Mouse (Mus musculus) MEL (cell line): Measurements from ENCODE around the gene Nanp. TPM values are rescaled to one million over a fixed set of nuclear protein-coding genes. Genes with fewer than 3 reads are reported as not detected.
A peak's percentile ranks its signal among the peaks of the same experiment; 100 is the strongest.

Experiments
- DNase-seq: peaks from one replicate; pipeline ENCODE4 v3.0.0; 2011; ENCODE audit warnings: low read depth, low spot score
- H3K27ac ChIP-seq: 2 replicates; pipeline ENCODE4 v1.5.1; 2012; ENCODE audit warnings: low read depth, mild to moderate bottlenecking, control low read depth, low read length, moderate library complexity; ENCODE audit not compliant: control insufficient read depth
- H3K27me3 ChIP-seq, 2 experiments: fragments of 150-350 bp in 1 of 2; sonication (generic) in 1 of 2; 2 replicates each; pipeline ENCODE4 v1.6.1; 2012; ENCODE audit warnings: low read length in 2 of 2, mild to moderate bottlenecking in 2 of 2, improper control_type of control experiment in 1 of 2, moderate library complexity in 1 of 2; ENCODE audit not compliant: insufficient read depth in 2 of 2, control insufficient read depth in 1 of 2
- H3K36me3 ChIP-seq, 2 experiments: 2 replicates each; pipeline ENCODE4 v1.6.1; 2012 to 2014; ENCODE audit warnings: low read length in 2 of 2, improper control_type of control experiment in 1 of 2, inconsistent platforms in 1 of 2, mild to moderate bottlenecking in 1 of 2; ENCODE audit not compliant: insufficient read depth in 2 of 2, control insufficient read depth in 1 of 2
- H3K4me1 ChIP-seq, 2 experiments: fragments of 150-350 bp in 1 of 2; sonication (generic) in 1 of 2; 2 replicates each; pipeline ENCODE4 v1.6.1; 2012; ENCODE audit warnings: low read length in 2 of 2, improper control_type of control experiment in 1 of 2, mild to moderate bottlenecking in 1 of 2; ENCODE audit not compliant: insufficient read depth in 2 of 2, control insufficient read depth in 1 of 2
- H3K4me3 ChIP-seq, 2 experiments: fragments of 150-350 bp in 1 of 2; sonication (generic) in 1 of 2; 2 replicates each; pipeline ENCODE4 v1.5.1; 2012; ENCODE audit warnings: low read depth in 2 of 2, low read length in 2 of 2, mild to moderate bottlenecking in 2 of 2, moderate library complexity in 2 of 2, control low read depth in 1 of 2, improper control_type of control experiment in 1 of 2; ENCODE audit not compliant: control insufficient read depth in 1 of 2, insufficient read depth in 1 of 2
- H3K79me2 ChIP-seq: 2 replicates; pipeline ENCODE4 v1.6.1; 2012; ENCODE audit warnings: mild to moderate bottlenecking, low read length, moderate library complexity; ENCODE audit not compliant: control insufficient read depth, poor library complexity, insufficient read depth
- H3K9ac ChIP-seq: 2 replicates; pipeline ENCODE4 v1.6.1; 2012; ENCODE audit warnings: low read depth, mild to moderate bottlenecking, control low read depth, low read length, moderate library complexity; ENCODE audit not compliant: control insufficient read depth, poor library complexity, severe bottlenecking
- H3K9me3 ChIP-seq: fragments of 150-350 bp; sonication (generic); replicated peaks from 2 replicates; pipeline ENCODE4 v1.6.1; 2012; ENCODE audit warnings: mild to moderate bottlenecking, low read length, improper control_type of control experiment, moderate library complexity; ENCODE audit not compliant: insufficient read depth
- BHLHE40 ChIP-seq: IDR thresholded peaks from 2 replicates; pipeline ENCODE4 v1.6.1; 2012; ENCODE audit warnings: low read depth, mild to moderate bottlenecking, inconsistent platforms, low read length, improper control_type of control experiment, borderline replicate concordance
- CHD2 ChIP-seq: IDR thresholded peaks from 2 replicates; pipeline ENCODE4 v1.6.1; 2011; ENCODE audit warnings: low read length, improper control_type of control experiment
- CTCF ChIP-seq, 3 experiments: IDR thresholded peaks in 2 of 3; conservative IDR thresholded peaks in 1 of 3; 2 replicates each; pipeline ENCODE4 v1.5.1; 2011 to 2012; ENCODE audit warnings: low read length in 3 of 3, low read depth in 2 of 3, mild to moderate bottlenecking in 2 of 3, improper control_type of control experiment in 1 of 3, inconsistent platforms in 1 of 3, mixed read lengths in 1 of 3, moderate library complexity in 1 of 3; ENCODE audit not compliant: control insufficient read depth in 1 of 3, insufficient read depth in 1 of 3, poor library complexity in 1 of 3, severe bottlenecking in 1 of 3
- E2F4 ChIP-seq: IDR thresholded peaks from 2 replicates; pipeline ENCODE4 v1.6.1; 2011; ENCODE audit warnings: low read depth, low read length, improper control_type of control experiment, borderline replicate concordance
- EP300 ChIP-seq, 2 experiments: IDR thresholded peaks; 2 replicates each; pipeline ENCODE4 v1.6.1; 2011; ENCODE audit warnings: improper control_type of control experiment in 2 of 2, low read length in 2 of 2, low read depth in 1 of 2, mild to moderate bottlenecking in 1 of 2
- GABPA ChIP-seq: IDR thresholded peaks from 2 replicates; pipeline ENCODE4 v1.6.1; 2012; ENCODE audit warnings: low read depth, mild to moderate bottlenecking, inconsistent platforms, low read length, improper control_type of control experiment, moderate library complexity
- JUND ChIP-seq: IDR thresholded peaks from 2 replicates; pipeline ENCODE4 v1.6.1; 2011; ENCODE audit warnings: low read depth, mild to moderate bottlenecking, improper control_type of control experiment, low read length
- KAT2A ChIP-seq: conservative IDR thresholded peaks from 2 replicates; pipeline ENCODE4 v1.6.1; 2012; ENCODE audit warnings: low read depth, low read length, improper control_type of control experiment, inconsistent platforms
- MYB ChIP-seq: IDR thresholded peaks from 2 replicates; pipeline ENCODE4 v1.6.1; 2011; ENCODE audit warnings: mild to moderate bottlenecking, low read depth, low read length, improper control_type of control experiment
- NELFE ChIP-seq: IDR thresholded peaks from 2 replicates; pipeline ENCODE4 v1.6.1; 2011; ENCODE audit warnings: low read depth, low read length, improper control_type of control experiment
- NRF1 ChIP-seq: IDR thresholded peaks from 2 replicates; pipeline ENCODE4 v1.6.1; 2014; ENCODE audit warnings: low read depth, mild to moderate bottlenecking, inconsistent platforms, low read length, improper control_type of control experiment, moderate library complexity; ENCODE audit not compliant: poor library complexity, insufficient read depth, severe bottlenecking
- RAD21 ChIP-seq: IDR thresholded peaks from 2 replicates; pipeline ENCODE4 v1.6.1; 2011; ENCODE audit warnings: mild to moderate bottlenecking, low read depth, low read length, improper control_type of control experiment
- RCOR1 ChIP-seq: IDR thresholded peaks from 2 replicates; pipeline ENCODE4 v1.6.1; 2012; ENCODE audit warnings: low read depth, mild to moderate bottlenecking, inconsistent platforms, low read length, improper control_type of control experiment
- SIN3A ChIP-seq: IDR thresholded peaks from 2 replicates; pipeline ENCODE4 v1.6.1; 2012; ENCODE audit warnings: low read length, improper control_type of control experiment, inconsistent platforms
- TBP ChIP-seq: IDR thresholded peaks from 2 replicates; pipeline ENCODE4 v1.8.0; 2011; ENCODE audit warnings: low read depth, low read length, improper control_type of control experiment
- TCF12 ChIP-seq: IDR thresholded peaks from 2 replicates; pipeline ENCODE4 v1.6.1; 2014; ENCODE audit warnings: low read depth, mild to moderate bottlenecking, inconsistent platforms, low read length, improper control_type of control experiment, moderate library complexity
- USF1 ChIP-seq: IDR thresholded peaks from 2 replicates; pipeline ENCODE4 v1.6.1; 2014; ENCODE audit warnings: low read depth, mild to moderate bottlenecking, inconsistent platforms, low read length, improper control_type of control experiment, moderate library complexity
- USF2 ChIP-seq, 2 experiments: IDR thresholded peaks; 2 replicates each; pipeline ENCODE4 v1.6.1; 2011 to 2012; ENCODE audit warnings: improper control_type of control experiment in 2 of 2, low read length in 2 of 2, borderline replicate concordance in 1 of 2, inconsistent platforms in 1 of 2, low read depth in 1 of 2, mild to moderate bottlenecking in 1 of 2; ENCODE audit not compliant: insufficient read depth in 1 of 2
- ZNF384 ChIP-seq: IDR thresholded peaks from 2 replicates; pipeline ENCODE4 v1.6.1; 2012; ENCODE audit warnings: low read depth, mild to moderate bottlenecking, inconsistent platforms, low read length, improper control_type of control experiment
- polyA plus RNA-seq, 2 experiments: library from polyadenylated mRNA; stranded (reverse) in 1 of 2; unstranded in 1 of 2; fragments of >175 nt in 1 of 2; fragments of >200 nt in 1 of 2; gene quantifications; 2 replicates each; pipeline versions ENCODE4 v1.2.1 to v1.2.4; 2012; ENCODE audit warnings: low replicate concordance in 2 of 2, low read depth in 1 of 2; ENCODE audit not compliant: insufficient read length in 2 of 2, insufficient read depth in 1 of 2, missing spikeins in 1 of 2
- total RNA-seq: library from RNA; depleted of rRNA; stranded (reverse); fragments of 300-350 nt; gene quantifications from 2 replicates; pipeline ENCODE4 v1.2.3, GENCODE M21; 2012

The Nanp gene
- total and polyA plus RNA-seq, 3 experiments, result 14.6 to 25.4 TPM; not detected in 1

GRCm38 (mm10) chr2:151011273-151011672 is 27.9 kb downstream of the Nanp start (continued):
- TF ChIP-seq RAD21 (no peak), NRF1 (no peak), MYB (0 out of 2 replicates have a peak, but pooled peaks have one; percentile 31), JUND (no peak), BHLHE40 (no peak), NELFE (no peak), TBP (no peak), E2F4 (no peak), CHD2 (no peak), ZNF384 (peak; percentile 29; the same call in 1 of the 2 replicates), SIN3A (peak; percentile 77), GABPA (no peak), KAT2A (no peak), RCOR1 (peak; percentile 93)
- TF ChIP-seq, all 39 proteins: peak for 13

GRCm38 (mm10) chr2:151009515-151010085 is 29.6 kb downstream of the Nanp start:
- H3K36me3 ChIP-seq, result peaks cover 0 to 37% of the 10 kb centered on the region in 2 experiments; a peak in 2 of 4 replicates
- peaks cover 19% of the 10 kb centered on the region for H3K79me2 ChIP-seq
- DNase-seq, result no peak
- H3K27me3 ChIP-seq, result no peaks in the 10 kb centered on the region
- H3K9ac ChIP-seq, result no peak overlapping the region
- TF ChIP-seq TCF12 (0 out of 2 replicates have a peak, but pooled peaks have one; percentile 1), EP300 (IDR thresholded peaks at IDR 0.05; ENCODE audit: low read depth in 1 of 2, low read length in 2 of 2) (0 out of 4 replicates have a peak, but pooled peaks of 1 of the 2 experiments have one; percentile 7), CTCF (IDR thresholded peaks at IDR 0.05 in 2 of 3, conservative IDR thresholded peaks at IDR 0.05 in 1 of 3; ENCODE audit: control insufficient read depth in 1 of 3, insufficient read depth in 1 of 3, low read depth in 2 of 3, low read length in 3 of 3, poor library complexity in 1 of 3, severe bottlenecking in 1 of 3) (no peak), MYB (no peak), GABPA (no peak), USF2 (IDR thresholded peaks at IDR 0.05; ENCODE audit: borderline replicate concordance in 1 of 2, insufficient read depth in 1 of 2, low read depth in 1 of 2, low read length in 2 of 2) (no peak), ZNF384 (no peak), KAT2A (no peak), USF1 (no peak)
- no peaks in the 10 kb centered on the region for H3K9me3 ChIP-seq
- 0 out of 4 replicates have a peak overlapping the region, but pooled peaks of 1 of the 2 experiments have one; percentile 23 for H3K4me3 ChIP-seq
- peaks cover 30% of the 10 kb centered on the region in 2 experiments for H3K4me1 ChIP-seq
- peak overlapping the region; percentile 16; the same call in 1 of the 2 replicates for H3K27ac ChIP-seq
